Mouse (Mus musculus) thymus, postnatal 0 days (tissue): Measurements from ENCODE around the gene Slc4a2. TPM values are rescaled to one million over a fixed set of nuclear protein-coding genes. Genes with fewer than 3 reads are reported as not detected.

Experiments used
- DNase-seq: peaks from one replicate; pipeline ENCODE4 v3.0.0-alpha.2; 2015; ENCODE audit warnings: low spot score
- polyA plus RNA-seq: library from polyadenylated mRNA; unstranded; fragments of >200 nt; fragmentation: Nextera tagmentation; extraction: Ambion mirVana; gene quantifications from 2 replicates; pipeline ENCODE4 v1.2.1, GENCODE M21; 2015

Slc4a2 gene
- polyA plus RNA-seq, result 23.2 and 26.6 TPM in 2 replicates

DNA sequence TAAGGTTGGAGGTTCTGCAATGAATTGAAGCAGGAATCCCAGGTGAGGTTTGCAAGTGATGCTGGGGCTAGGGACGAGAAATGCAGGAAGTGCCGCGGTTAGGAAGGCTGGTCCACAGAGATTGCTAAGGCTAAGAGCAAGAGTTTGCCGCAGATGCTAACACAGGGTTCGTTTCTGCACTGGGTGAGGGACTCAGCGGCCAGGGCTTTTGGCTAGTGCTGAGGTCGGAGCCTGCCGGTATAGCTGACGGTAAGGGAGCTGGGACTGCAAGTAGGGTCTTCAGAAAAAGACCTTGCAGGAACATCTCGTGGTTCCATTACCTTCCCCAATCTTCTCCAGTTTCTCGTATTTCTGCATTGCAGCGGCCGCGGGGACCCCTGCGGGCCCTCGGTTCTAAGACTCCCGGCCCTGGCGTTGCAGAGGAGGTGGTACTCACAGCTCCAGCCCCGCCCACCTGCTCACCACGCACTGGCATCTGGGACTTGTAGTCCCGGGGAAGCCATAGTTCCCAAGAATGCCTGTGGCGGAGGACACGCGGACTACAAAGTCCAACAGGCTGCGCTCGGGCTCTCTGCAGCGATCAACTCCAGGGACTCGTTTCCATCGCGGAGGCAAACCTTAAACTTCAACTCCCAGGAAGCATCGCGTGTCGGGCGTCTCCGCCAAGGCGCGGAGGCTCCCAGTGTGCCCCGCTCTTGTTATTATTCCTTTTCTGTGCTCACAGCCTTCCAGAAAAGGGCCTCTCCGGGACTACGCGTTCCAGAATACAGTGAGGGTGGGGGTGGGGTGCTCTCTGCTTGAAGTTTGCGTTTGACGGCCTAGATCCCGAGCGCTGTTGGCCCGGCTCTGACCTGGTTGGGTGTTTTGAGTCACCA is at the start of gene Slc4a2, which contains the start of gene Cdk5:
Slc4a2 (plus strand) TSS at position 709 of the 875 bp plus-strand sequence.
Cdk5 (minus strand) TSS at position 402 of the 875 bp plus-strand sequence.
- peak; percentile 99 for DNase-seq

- DNase-seq, result no peak
These were observed 49.4 kb upstream of the Slc4a2 start for GRCm38 (mm10) chr5:24374216-24374615.

- no peak for DNase-seq
These were observed 48.8 kb upstream of the Slc4a2 start for GRCm38 (mm10) chr5:24374666-24375328.

- DNase-seq, result no peak
These were observed 44.9 kb upstream of the Slc4a2 start for GRCm38 (mm10) chr5:24378700-24379099.

DNA sequence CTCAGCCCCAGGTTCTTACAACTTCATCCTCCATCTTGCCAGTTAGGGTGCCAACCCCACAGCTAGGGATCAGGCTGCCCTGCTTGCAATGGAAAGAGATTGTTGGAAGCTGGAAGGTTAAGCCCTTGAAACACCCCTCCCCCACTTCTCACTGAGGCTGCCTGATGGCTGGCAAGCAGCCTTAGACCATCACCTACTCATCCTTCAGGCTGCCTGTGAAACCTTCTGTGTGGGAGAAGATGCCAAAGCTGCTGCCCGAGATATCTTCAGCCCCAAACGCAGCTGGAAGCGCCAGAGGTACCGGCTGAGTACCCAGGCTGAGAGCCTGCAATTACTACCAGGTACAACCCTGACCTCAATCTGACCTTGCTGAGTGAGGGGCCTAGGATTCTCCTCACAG is 44.1 kb upstream of the Slc4a2 start:
- no peak for DNase-seq

GRCm38 (mm10) chr5:24380499-24380898 is 43.1 kb upstream of the Slc4a2 start:
- no peak for DNase-seq

DNA sequence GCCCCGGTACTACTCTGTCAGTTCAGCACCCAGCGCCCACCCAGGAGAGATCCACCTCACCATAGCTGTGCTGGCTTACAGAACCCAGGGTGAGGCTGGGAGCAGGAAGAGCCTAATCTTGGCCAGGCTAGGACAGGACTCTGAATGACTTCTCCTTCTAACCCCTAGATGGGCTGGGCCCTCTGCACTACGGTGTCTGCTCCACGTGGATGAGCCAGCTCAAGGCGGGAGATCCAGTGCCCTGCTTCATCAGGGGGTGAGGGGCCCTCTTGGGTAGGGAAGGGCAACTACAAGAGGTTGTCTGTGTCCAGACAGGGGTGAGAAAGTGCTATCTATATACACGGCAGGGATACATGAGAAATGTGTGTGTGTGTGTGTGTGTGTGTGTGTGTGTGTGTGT is 42.2 kb upstream of the Slc4a2 start:
- no peak for DNase-seq

DNA sequence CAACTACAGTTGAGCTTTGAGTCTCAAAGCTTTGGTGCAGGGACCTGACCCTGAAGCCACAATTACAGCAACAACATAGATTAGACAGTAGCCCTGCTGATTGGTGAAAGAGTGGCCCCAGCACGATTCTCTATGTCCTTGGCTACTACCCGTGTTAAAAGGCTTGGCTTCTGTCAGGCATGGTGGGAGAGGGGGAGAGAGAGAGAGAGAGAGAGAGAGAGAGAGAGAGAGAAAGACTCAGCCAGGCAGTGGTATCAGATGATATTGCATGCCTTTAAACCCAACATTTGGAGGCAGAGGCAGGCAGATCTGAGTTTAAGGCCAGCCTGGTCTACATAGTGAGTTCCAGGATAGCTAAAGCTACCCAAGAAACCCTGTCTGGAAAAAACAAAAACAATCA is 41.6 kb upstream of the Slc4a2 start:
- DNase-seq, result no peak

DNA sequence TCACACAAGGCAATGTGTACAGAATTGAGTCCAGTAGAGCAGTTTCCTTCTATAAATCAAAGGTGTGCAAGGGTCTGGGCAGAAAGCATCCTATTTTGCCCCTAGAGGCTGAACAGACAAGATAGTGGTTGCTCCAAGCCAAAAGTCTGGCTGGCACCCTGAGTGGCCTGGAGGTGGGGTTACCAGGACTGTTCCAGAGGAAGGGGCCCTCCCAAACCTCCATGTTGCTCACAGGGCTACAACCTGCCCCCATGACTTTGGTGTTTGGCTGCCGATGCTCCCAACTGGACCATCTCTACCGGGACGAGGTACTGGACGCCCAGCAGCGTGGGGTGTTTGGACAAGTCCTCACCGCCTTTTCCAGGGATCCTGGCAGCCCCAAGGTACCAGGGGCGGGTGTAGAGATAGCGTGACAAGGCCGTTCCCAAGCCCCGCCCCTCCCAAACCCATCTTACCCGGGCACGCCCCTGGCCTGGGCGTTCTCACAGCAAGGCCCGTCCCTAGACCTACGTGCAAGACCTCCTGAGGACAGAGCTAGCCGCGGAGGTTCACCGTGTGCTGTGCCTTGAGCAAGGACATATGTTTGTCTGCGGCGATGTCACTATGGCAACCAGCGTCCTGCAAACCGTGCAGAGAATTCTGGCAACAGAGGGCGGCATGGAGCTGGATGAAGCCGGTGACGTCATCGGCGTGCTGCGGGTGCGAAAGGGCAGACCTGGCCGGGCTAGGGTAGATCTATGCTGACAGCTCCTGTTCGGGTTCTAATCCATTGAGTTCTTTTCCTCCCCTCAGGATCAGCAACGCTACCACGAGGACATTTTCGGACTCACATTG is 40.4 kb upstream of the Slc4a2 start:
- peak; percentile 91 for DNase-seq

GRCm38 (mm10) chr5:24384407-24384806 is 39.2 kb upstream of the Slc4a2 start:
- DNase-seq, result peak; percentile 9

DNA sequence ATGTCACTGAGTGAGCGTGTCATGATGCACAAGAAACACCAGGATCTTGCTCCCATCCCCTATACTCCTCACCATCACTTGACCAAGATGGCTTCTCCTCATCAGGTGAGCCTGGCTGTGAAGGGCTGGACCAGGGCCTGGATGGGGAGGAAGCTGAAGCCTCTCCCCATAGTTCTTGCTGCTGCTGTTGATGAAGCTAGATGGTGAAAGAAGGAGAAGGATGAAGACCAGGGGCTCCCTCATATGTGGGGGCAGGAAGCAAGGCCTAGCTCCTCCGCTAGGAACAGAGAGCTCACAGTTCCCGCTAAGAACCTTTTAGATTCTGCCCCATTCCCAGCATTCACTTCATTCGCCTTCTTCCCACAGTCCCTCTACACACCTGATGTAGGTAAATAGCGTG is 38.3 kb upstream of the Slc4a2 start:
- DNase-seq, result no peak

DNA sequence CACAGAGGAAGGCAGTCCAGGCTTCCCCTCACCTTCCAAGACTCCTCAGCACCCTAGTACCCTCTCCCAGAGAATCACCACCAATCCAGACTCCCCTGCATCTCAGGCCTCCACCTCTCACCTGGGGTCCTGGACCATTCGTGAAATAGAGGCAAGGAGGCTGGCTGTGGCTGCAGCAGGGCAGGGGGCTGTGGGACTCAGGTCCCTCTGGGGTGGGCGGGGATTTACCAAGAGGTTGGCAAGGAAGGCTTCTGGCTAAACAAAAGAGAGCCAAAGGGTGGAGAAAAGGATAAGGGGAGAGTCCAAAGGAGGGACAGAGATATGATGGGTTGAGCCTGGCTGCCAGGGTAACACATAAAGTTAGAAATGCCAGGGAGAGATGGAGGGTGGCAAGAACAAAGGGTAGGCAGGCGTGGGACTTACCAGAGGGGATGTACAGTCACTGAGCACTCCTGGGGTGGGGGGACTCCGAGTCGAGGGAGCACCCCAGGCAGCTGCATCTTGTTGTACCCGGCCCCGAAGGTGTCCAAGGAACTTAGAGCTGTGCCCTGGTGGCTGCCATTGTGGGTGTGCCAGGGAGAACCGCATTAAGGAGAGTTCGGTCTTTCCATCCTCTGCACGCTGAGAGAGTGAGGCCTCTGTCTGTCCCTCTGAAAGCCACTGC is 37.6 kb upstream of the Slc4a2 start:
- DNase-seq, result no peak

- DNase-seq, result peak; percentile 75
These were observed 36.1 kb upstream of the Slc4a2 start for GRCm38 (mm10) chr5:24387264-24388241.

DNA sequence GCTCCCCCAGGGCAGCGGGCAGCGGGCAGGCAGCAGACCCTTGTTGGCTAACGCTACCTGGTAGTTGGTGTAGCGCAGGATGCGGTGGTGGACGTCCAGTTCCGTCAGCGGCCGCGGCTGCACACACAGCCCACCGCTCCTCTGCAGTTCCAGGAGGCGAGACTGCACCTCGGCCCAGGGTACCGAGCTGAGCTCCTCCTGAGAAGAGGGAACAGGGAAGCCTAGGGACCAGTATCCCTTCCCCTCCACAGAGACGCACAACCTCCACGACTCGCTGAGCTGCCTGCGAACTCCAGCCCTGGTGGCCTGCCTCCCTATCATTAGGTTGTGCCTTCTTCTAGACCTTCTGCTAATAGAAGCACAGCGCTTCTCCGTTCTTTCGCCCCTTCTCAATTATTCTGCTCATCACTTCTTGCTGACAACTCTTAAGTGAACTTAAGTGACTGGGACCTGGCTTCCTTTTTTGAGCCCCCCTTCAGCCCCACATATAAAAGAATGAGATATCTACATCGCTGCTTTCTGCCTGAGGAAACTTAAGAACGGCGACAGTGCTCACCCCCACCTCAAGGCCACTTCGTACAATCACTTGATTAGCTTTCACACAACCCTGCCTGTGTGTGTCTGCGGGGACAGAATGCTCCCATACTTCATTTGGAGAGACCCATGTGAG is 35.3 kb upstream of the Slc4a2 start:
- DNase-seq, result peak; percentile 5

GRCm38 (mm10) chr5:24389011-24389657 is 34.5 kb upstream of the Slc4a2 start:
- DNase-seq, result peak; percentile 83

DNA sequence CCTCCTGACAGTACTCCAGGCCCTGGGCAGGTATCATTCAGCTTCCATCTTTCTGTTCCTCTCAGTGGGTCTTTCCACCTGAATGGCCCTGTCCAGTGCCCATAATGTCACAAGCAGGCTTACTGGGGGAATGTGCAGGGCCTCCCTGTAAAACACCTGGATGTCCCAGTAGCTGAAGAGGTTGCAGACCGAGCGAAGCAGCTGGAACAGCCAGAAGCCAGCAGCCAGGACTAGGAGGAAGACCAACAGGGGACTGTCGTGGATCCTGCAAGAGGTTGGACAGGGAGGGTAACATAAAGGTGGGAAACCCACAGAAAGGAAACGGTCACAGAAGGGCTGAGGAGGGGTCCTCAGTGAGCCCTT is 34.0 kb upstream of the Slc4a2 start:
- no peak for DNase-seq

DNA sequence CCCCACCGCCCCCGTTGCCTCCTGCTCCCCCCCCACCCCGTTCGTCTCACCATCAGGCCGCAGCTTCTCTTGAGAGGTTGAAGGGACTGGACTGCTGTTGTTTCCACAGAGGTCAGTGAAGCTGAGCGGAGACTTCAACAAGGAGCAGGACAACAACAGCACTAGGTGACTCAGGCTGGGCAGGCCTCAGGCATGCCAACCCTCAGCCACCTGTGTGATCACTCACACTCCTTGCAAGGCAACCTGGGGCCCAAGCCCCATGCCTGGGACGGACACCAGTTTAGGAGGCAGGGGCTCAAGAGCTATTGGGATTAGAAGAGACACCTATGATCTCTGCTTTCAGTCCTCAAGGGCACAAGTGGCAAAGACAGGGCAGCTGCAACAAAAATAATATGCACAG is 31.8 kb upstream of the Slc4a2 start, which contains the start of gene Atg9b:
Atg9b (minus strand) TSS at position 280 of the 400 bp plus-strand sequence.
- DNase-seq, result no peak

DNA sequence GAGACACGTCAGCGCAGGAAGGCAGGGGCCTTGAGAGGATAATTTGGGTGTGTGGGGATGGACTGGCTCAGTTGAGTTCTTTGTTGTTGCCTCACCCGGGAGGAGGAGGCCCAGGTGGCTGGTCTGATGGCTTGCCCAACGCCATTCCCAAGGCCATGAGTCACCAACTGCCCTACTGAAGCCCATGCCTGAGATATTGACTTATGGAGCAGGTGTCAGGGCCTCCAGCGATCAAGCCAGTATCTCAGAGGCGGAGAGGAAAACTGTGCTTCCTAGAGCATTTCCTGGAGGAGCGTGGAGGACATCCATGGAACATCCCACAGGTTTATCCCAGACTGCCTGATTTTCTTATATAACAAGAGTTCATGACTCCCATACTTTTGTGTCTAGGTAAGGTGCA is 30.9 kb upstream of the Slc4a2 start:
- DNase-seq, result no peak
